Mouse (Mus musculus): Measurements from ENCODE around the gene Arid1b.

- TF ChIP-seq CTCF (IDR thresholded peaks at IDR 0.05; ENCODE audit: borderline replicate concordance, control insufficient read depth, extremely low read depth, insufficient read depth, low read length, poor library complexity) (no peak), POLR2A (IDR thresholded peaks at IDR 0.05; ENCODE audit: control insufficient read depth, extremely low read depth, insufficient read depth, low read length, poor library complexity) (no peak)
Observed at GRCm38 (mm10) chr17:5277137-5277871, 283.2 kb downstream of the Arid1b start.
